In the genomic region with DNA sequence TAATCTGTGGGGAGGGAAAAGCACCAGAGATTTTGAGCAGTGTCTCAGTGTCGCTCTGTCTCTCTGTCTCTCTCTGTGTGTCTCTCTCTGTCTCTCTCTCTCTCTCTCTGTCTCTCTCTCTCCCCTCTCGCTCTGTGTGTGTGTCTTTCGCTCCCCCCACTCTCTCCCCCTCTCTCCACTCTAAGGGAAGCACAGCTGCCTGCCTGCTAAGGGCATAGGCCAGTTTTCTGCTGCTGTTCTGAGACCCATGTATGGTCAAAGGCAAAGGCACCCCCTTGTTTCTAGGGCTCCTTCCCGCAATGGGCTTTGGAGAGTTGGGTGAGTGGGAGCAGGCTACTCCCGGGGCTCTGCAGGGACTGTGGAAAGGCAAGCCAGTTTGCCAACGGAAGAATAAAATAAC, we compare ENCODE assay signal across 26 mouse cellular contexts.
DNase-seq lines count a peak whose midpoint lies in the region; ATAC-seq and TF ChIP-seq lines count a peak whose summit lies in the region.
"Had no signal": no experiment of that assay in that cellular context is flagged by ENCODE, and none has a peak within 500 bp of the region (broad histone marks: within the 10 kb centered on the region; RNA-seq: fewer than 3 reads in every experiment).

No protein-coding gene starts in this region.

- DNase-seq in retina, postnatal 1 day: peak; percentile 16
- DNase-seq in retina, embryonic 14.5 days (ENCODE audit: low spot score): no peak
- DNase-seq in limb, embryonic 10.5 days (ENCODE audit: low spot score): no peak
- no peak for DNase-seq in hindbrain, embryonic 11.5 days (ENCODE audit: low spot score)
- DNase-seq: adrenal gland, postnatal 14 days; cerebellum, adult 18-20 months; cerebellum, postnatal 10 days; forebrain, postnatal 0 days; gastrocnemius, postnatal 14 days; heart, postnatal 36 days; kidney, adult 18-20 months; kidney, postnatal 25 days; right cerebral cortex, postnatal 25 days had no signal

- no peaks in the 10 kb centered on the region for H3K27me3 ChIP-seq in intestine, embryonic 15.5 days (replicated peaks)
- no peaks in the 10 kb centered on the region for H3K27me3 ChIP-seq in intestine, postnatal 0 days (replicated peaks; ENCODE audit: control insufficient read depth, insufficient read depth, low read length)
- H3K27me3 ChIP-seq in embryonic facial prominence, embryonic 12.5 days: no peaks in the 10 kb centered on the region
- peaks cover 5% of the 10 kb centered on the region; the same call in 1 of the 2 replicates for H3K27me3 ChIP-seq in limb, embryonic 10.5 days (ENCODE audit: low read depth, poor library complexity, severe bottlenecking)
- H3K27me3 ChIP-seq in hindbrain, embryonic 11.5 days (ENCODE audit: control insufficient read depth, insufficient read depth, low read length): no peaks in the 10 kb centered on the region
- H3K27me3 ChIP-seq: kidney, embryonic 15.5 days; lung, embryonic 15.5 days; midbrain, embryonic 13.5 days; neural tube, embryonic 12.5 days; stomach, embryonic 15.5 days had no signal

- no peak overlapping the region for H3K9ac ChIP-seq in intestine, embryonic 15.5 days
- no peak overlapping the region for H3K9ac ChIP-seq in intestine, postnatal 0 days (ENCODE audit: low read depth, low read length)
- no peak overlapping the region for H3K9ac ChIP-seq in embryonic facial prominence, embryonic 12.5 days
- H3K9ac ChIP-seq in hindbrain, embryonic 11.5 days (ENCODE audit: low read depth, low read length): no peak overlapping the region
- H3K9ac ChIP-seq: forebrain, postnatal 0 days; hindbrain, embryonic 14.5 days; kidney, embryonic 15.5 days; limb, embryonic 13.5 days; lung, embryonic 15.5 days; midbrain, embryonic 13.5 days; neural tube, embryonic 12.5 days; stomach, embryonic 15.5 days had no signal

- no peak overlapping the region for H3K4me3 ChIP-seq in intestine, embryonic 15.5 days (replicated peaks)
- no peak overlapping the region for H3K4me3 ChIP-seq in intestine, postnatal 0 days (ENCODE audit: low read depth, low read length)
- no peak overlapping the region for H3K4me3 ChIP-seq in embryonic facial prominence, embryonic 12.5 days
- no peak overlapping the region for H3K4me3 ChIP-seq in limb, embryonic 10.5 days
- no peak overlapping the region for H3K4me3 ChIP-seq in hindbrain, embryonic 11.5 days (ENCODE audit: low read depth, low read length)
- H3K4me3 ChIP-seq: kidney, embryonic 15.5 days; limb, embryonic 13.5 days; lung, embryonic 15.5 days; midbrain, embryonic 13.5 days; myocyte; neural tube, embryonic 12.5 days; stomach, embryonic 15.5 days had no signal

- H3K9me3 ChIP-seq in intestine, embryonic 15.5 days: no peaks in the 10 kb centered on the region
- no peaks in the 10 kb centered on the region for H3K9me3 ChIP-seq in intestine, postnatal 0 days (ENCODE audit: control insufficient read depth)
- H3K9me3 ChIP-seq in embryonic facial prominence, embryonic 12.5 days: no peaks in the 10 kb centered on the region
- no peaks in the 10 kb centered on the region for H3K9me3 ChIP-seq in limb, embryonic 10.5 days (replicated peaks)
- H3K9me3 ChIP-seq in hindbrain, embryonic 11.5 days (ENCODE audit: control insufficient read depth, low read length): no peaks in the 10 kb centered on the region
- H3K9me3 ChIP-seq: kidney, embryonic 15.5 days; limb, embryonic 13.5 days; lung, embryonic 15.5 days; midbrain, embryonic 13.5 days; neural tube, embryonic 12.5 days; stomach, embryonic 15.5 days had no signal

- WGBS in intestine, embryonic 15.5 days: 48% methylated on average over 6 of the region's 6 CpGs
- WGBS in intestine, postnatal 0 days: 62% methylated on average over 6 of the region's 6 CpGs
- 52% methylated on average over 6 of the region's 6 CpGs for WGBS in embryonic facial prominence, embryonic 12.5 days
- WGBS in limb, embryonic 10.5 days: 58% methylated on average over 6 of the region's 6 CpGs
- WGBS in hindbrain, embryonic 11.5 days: 70% methylated on average over 6 of the region's 6 CpGs

- no peak overlapping the region for H3K4me2 ChIP-seq in intestine, embryonic 15.5 days (replicated peaks)
- no peak overlapping the region for H3K4me2 ChIP-seq in intestine, postnatal 0 days (replicated peaks; ENCODE audit: low read depth)
- no peak overlapping the region for H3K4me2 ChIP-seq in embryonic facial prominence, embryonic 12.5 days (replicated peaks)
- no peak overlapping the region for H3K4me2 ChIP-seq in hindbrain, embryonic 11.5 days (replicated peaks; ENCODE audit: low read depth, low read length)
- H3K4me2 ChIP-seq: hindbrain, embryonic 14.5 days; kidney, embryonic 15.5 days; limb, embryonic 13.5 days; liver, embryonic 11.5 days; lung, embryonic 15.5 days; midbrain, embryonic 13.5 days; neural tube, embryonic 12.5 days; stomach, embryonic 15.5 days had no signal

- no peak for TF ChIP-seq CTCF in intestine, postnatal 0 days (IDR thresholded peaks at IDR 0.05; ENCODE audit: low read depth)

- ATAC-seq in intestine, embryonic 15.5 days: 0 out of 2 replicates have a peak, but pooled peaks have one; percentile 41
- ATAC-seq in intestine, postnatal 0 days: no peak
- no peak for ATAC-seq in embryonic facial prominence, embryonic 12.5 days (ENCODE audit: insufficient number of reproducible peaks, insufficient read depth, low FRiP score, low TSS enrichment)
- no peak for ATAC-seq in hindbrain, embryonic 11.5 days (ENCODE audit: low FRiP score)
- ATAC-seq: CD4-positive, CD25-positive, alpha-beta regulatory T cell, adult 4 months; forebrain, postnatal 0 days; midbrain, embryonic 13.5 days had no signal

- H3K4me1 ChIP-seq in intestine, embryonic 15.5 days (replicated peaks): peaks cover 9% of the 10 kb centered on the region
- H3K4me1 ChIP-seq in intestine, postnatal 0 days (replicated peaks; ENCODE audit: control insufficient read depth, insufficient read depth, low read length): no peaks in the 10 kb centered on the region
- H3K4me1 ChIP-seq in embryonic facial prominence, embryonic 12.5 days: peaks cover 34% of the 10 kb centered on the region
- H3K4me1 ChIP-seq in limb, embryonic 10.5 days: peaks cover 40% of the 10 kb centered on the region
- no peaks in the 10 kb centered on the region for H3K4me1 ChIP-seq in hindbrain, embryonic 11.5 days (replicated peaks; ENCODE audit: control insufficient read depth, insufficient read depth, low read length)
- H3K4me1 ChIP-seq: neural tube, embryonic 12.5 days had no signal

- no peak overlapping the region for H3K27ac ChIP-seq in intestine, embryonic 15.5 days
- no peak overlapping the region for H3K27ac ChIP-seq in intestine, postnatal 0 days (ENCODE audit: low read depth, low read length)
- H3K27ac ChIP-seq in embryonic facial prominence, embryonic 12.5 days: 0 out of 2 replicates have a peak overlapping the region, but pooled peaks have one; percentile 41
- H3K27ac ChIP-seq in limb, embryonic 10.5 days: peak overlapping the region; percentile 56
- no peak overlapping the region for H3K27ac ChIP-seq in hindbrain, embryonic 11.5 days (ENCODE audit: low read depth, low read length)
- H3K27ac ChIP-seq: hindbrain, embryonic 14.5 days; kidney, embryonic 15.5 days; limb, embryonic 13.5 days; lung, embryonic 15.5 days; midbrain, embryonic 13.5 days; neural tube, embryonic 12.5 days; stomach, embryonic 15.5 days had no signal

- H3K36me3 ChIP-seq in intestine, embryonic 15.5 days: no peaks in the 10 kb centered on the region
- no peaks in the 10 kb centered on the region for H3K36me3 ChIP-seq in intestine, postnatal 0 days (ENCODE audit: control insufficient read depth, insufficient read depth)
- no peaks in the 10 kb centered on the region for H3K36me3 ChIP-seq in embryonic facial prominence, embryonic 12.5 days
- H3K36me3 ChIP-seq in limb, embryonic 10.5 days: no peaks in the 10 kb centered on the region
- no peaks in the 10 kb centered on the region for H3K36me3 ChIP-seq in hindbrain, embryonic 11.5 days (ENCODE audit: control insufficient read depth, insufficient read depth, low read length)
- H3K36me3 ChIP-seq: kidney, embryonic 15.5 days; limb, embryonic 13.5 days; lung, embryonic 15.5 days; midbrain, embryonic 13.5 days; neural tube, embryonic 12.5 days; stomach, embryonic 15.5 days had no signal

Comparison
In these comparisons a context has a peak if more than half of its experiments do, and no peak if none do; other contexts are left out.
1. H3K27ac ChIP-seq: peak in embryonic facial prominence, embryonic 12.5 days (single experiment) and limb, embryonic 10.5 days (single experiment); none in intestine, embryonic 15.5 days (single experiment), intestine, postnatal 0 days (single experiment) and hindbrain, embryonic 11.5 days (single experiment).